Mouse (Mus musculus) layer of hippocampus, adult 9-10 months (tissue): Measurements from ENCODE around the gene Myom3.
A peak's percentile ranks its signal among the peaks of the same experiment; 100 is the strongest.
"Not testable (repeated sequence)": the region's sequence is repeated elsewhere in the genome, so short reads cannot be mapped to it uniquely, and the experiment has no call there.

ENCODE experiments used
- DNase-seq: peaks from one replicate; pipeline ENCODE4 v3.0.0; 2022; ENCODE audit warnings: low spot score

Gene Myom3

GRCm38 (mm10) chr4:135759356-135759976 lies at the start of gene Myom3:
Myom3 (plus strand) TSS chr4:135759715.
- DNase-seq = no peak

- no peak for DNase-seq
Measured at GRCm38 (mm10) chr4:135710392-135710791, 49.1 kb upstream of the Myom3 start.

- DNase-seq = no peak
Measured at GRCm38 (mm10) chr4:135714776-135715175, 44.7 kb upstream of the Myom3 start.

- not testable (repeated sequence) for DNase-seq
Measured at GRCm38 (mm10) chr4:135716438-135716837, 43.1 kb upstream of the Myom3 start.

- no peak for DNase-seq
Measured at GRCm38 (mm10) chr4:135722540-135723290, 36.8 kb upstream of the Myom3 start.

GRCm38 (mm10) chr4:135726416-135726815 lies 33.1 kb upstream of the Myom3 start:
- DNase-seq = no peak

GRCm38 (mm10) chr4:135727817-135728216 lies 31.7 kb upstream of the Myom3 start, which contains the start of gene Il22ra1:
Il22ra1 (plus strand) TSS chr4:135728172.
- no peak for DNase-seq

- DNase-seq = no peak
Measured at GRCm38 (mm10) chr4:135730204-135730603, 29.3 kb upstream of the Myom3 start.

- no peak for DNase-seq
Measured at GRCm38 (mm10) chr4:135730951-135731350, 28.6 kb upstream of the Myom3 start.

GRCm38 (mm10) chr4:135733901-135734300 lies 25.6 kb upstream of the Myom3 start:
- peak; percentile 27 for DNase-seq

- no peak for DNase-seq
Measured at GRCm38 (mm10) chr4:135736903-135737302, 22.6 kb upstream of the Myom3 start.

GRCm38 (mm10) chr4:135738237-135738636 lies 21.3 kb upstream of the Myom3 start:
- DNase-seq = no peak

- DNase-seq = no peak
Measured at GRCm38 (mm10) chr4:135739148-135739547, 20.4 kb upstream of the Myom3 start.

- no peak for DNase-seq
Measured at GRCm38 (mm10) chr4:135739672-135740071, 19.8 kb upstream of the Myom3 start.

GRCm38 (mm10) chr4:135743520-135743919 lies 16.0 kb upstream of the Myom3 start:
- no peak for DNase-seq

GRCm38 (mm10) chr4:135744726-135745448 lies 14.6 kb upstream of the Myom3 start:
- no peak for DNase-seq

- no peak for DNase-seq
Measured at GRCm38 (mm10) chr4:135745613-135746012, 13.9 kb upstream of the Myom3 start.

GRCm38 (mm10) chr4:135750896-135751295 lies 8.6 kb upstream of the Myom3 start:
- no peak for DNase-seq

GRCm38 (mm10) chr4:135752106-135752778 lies 7.3 kb upstream of the Myom3 start:
- DNase-seq = no peak

GRCm38 (mm10) chr4:135752779-135753164 lies 6.7 kb upstream of the Myom3 start:
- no peak for DNase-seq

- DNase-seq = no peak
Measured at GRCm38 (mm10) chr4:135758331-135758730, 1.2 kb upstream of the Myom3 start.

- DNase-seq = no peak
Measured at GRCm38 (mm10) chr4:135758825-135759224, 690 bp upstream of the Myom3 start.
